Mouse (Mus musculus): ENCODE measurements around the gene Sytl3.
"Not testable (repeated sequence)": the region's sequence is repeated elsewhere in the genome, so short reads cannot be mapped to it uniquely, and the experiment has no call there.

The Sytl3 gene

GRCm38 (mm10) chr17:6658801-6659200, at the start of gene Sytl3:
TSS of gene Sytl3 (plus strand) at chr17:6659093.
- not testable (repeated sequence) for DNase-seq (ENCODE audit: low spot score in 2 of 2)

DNA sequence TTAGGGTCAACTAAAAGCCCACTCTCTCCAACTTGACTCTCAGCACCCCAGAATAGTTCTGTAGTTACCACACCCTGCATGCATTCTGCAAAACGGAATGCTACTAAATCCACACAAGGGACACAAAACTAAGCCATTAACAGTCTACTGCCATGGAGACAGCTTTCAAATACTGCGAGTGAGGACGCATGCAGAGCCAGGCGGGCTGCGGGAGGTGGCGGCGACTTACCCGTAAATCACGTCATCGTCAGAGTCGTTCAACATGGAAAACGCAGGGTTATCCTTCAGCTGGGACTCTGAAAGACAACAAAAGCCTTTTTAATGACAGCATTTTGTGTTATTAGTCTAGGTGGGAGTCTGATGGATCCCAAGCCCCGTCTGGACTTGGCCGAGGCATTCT, 45.4 kb upstream of the Sytl3 start:
- not testable (repeated sequence) for DNase-seq (ENCODE audit: low spot score in 2 of 2)

DNA sequence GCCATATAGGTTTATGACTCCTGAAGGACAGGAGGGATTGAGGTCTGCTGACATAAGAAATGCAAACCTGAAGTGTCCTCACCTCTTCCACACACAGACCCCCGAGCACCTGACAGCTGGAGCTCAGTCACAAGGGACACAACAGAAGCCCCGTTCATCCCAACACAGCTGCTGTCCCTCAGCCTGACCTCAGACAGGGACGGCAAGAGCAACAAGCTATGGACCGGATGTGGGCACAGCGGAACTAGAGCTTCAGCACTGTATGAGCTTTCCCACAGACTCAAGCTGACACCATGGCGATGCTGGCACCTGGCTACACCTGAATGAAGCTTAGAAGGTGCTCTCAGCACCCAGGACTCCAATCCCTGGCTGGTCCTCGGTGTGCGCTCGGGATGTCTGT, 44.6 kb upstream of the Sytl3 start:
- not testable (repeated sequence) for DNase-seq (ENCODE audit: low spot score in 2 of 2)

DNA sequence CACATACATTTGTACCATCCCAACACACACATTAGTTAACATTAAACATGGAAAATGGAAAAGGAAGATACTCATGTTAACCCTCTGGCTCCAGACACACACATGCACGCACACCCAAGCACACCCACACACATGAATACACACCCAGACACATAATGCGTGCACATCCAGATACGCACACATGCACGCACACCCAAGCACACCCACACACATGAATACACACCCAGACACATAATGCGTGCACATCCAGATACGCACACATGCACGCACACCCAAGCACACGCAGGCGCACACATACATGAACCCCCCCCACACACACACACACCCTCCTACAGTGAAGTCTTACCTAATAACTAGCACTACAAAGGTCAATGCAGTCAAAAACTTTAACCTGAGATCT, 42.2 kb upstream of the Sytl3 start:
- DNase-seq (ENCODE audit: low spot score in 2 of 2) = not testable (repeated sequence)

- not testable (repeated sequence) for DNase-seq (ENCODE audit: low spot score in 2 of 2)
These were observed 41.0 kb upstream of the Sytl3 start for GRCm38 (mm10) chr17:6617689-6618400.

- DNase-seq (ENCODE audit: low spot score in 2 of 2) = not testable (repeated sequence)
These were observed 39.6 kb upstream of the Sytl3 start for GRCm38 (mm10) chr17:6619271-6619670.

GRCm38 (mm10) chr17:6620035-6620434, 38.9 kb upstream of the Sytl3 start:
- not testable (repeated sequence) for DNase-seq (ENCODE audit: low spot score in 2 of 2)

DNA sequence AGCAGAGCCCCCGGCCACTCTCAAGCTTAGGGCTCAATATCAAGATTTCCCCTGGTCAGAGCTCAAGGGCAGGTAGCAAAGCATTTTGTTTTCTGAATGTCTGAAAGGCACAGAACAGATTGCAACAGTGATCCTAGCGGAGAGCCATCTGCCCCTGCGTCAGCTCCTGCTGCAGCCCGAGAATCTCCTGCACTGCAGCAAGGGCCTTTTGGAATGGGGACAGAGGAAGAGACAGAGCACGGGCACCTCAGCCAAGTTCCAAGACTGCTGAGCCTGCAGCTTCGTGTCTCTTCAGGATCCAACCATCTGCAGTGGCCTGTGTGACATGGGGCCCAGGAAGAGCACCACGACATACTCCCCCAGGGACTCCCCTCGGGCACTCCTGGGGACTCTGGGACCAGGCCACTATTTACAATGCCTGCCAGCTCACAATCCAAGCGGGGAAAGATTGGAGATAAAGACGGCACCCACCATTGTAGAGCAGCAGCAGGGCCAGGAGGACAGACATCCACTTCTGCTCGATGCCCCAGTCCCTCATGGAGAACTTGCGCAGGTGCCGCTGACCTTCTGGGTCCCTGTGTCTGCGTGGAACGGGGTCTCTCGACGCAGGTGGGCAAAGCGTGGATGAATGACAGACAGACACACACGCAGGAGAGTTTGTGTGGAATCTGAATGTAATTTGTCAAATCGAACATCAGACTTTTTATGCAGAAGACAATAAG, 38.0 kb upstream of the Sytl3 start:
- not testable (repeated sequence) for DNase-seq (ENCODE audit: low spot score in 2 of 2)

GRCm38 (mm10) chr17:6621976-6622375, 36.9 kb upstream of the Sytl3 start:
- not testable (repeated sequence) for DNase-seq (ENCODE audit: low spot score in 2 of 2)

GRCm38 (mm10) chr17:6624926-6625558, 33.9 kb upstream of the Sytl3 start:
- not testable (repeated sequence) for DNase-seq (ENCODE audit: low spot score in 2 of 2)

DNA sequence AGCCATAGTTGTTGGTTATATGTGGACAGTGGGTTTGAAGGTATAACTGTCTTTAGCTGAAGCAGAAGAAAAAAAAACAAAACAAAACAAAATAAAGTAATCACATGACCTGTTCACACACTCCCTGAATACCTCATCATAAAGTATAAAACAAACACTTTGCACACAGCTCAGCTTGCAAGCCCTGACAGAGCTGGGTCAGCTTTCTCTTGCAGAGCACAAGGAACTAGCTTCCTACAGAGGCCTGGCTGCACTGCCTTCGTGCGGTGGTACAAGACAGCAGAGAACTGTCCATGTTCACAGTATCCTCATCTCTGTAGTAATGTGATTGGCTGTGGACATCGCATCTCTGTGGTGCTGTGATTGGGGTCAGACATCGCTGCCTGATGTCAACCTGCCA, 28.5 kb upstream of the Sytl3 start:
- not testable (repeated sequence) for DNase-seq (ENCODE audit: low spot score in 2 of 2)

GRCm38 (mm10) chr17:6632850-6633249, 26.0 kb upstream of the Sytl3 start:
- not testable (repeated sequence) for DNase-seq (ENCODE audit: low spot score in 2 of 2)

DNA sequence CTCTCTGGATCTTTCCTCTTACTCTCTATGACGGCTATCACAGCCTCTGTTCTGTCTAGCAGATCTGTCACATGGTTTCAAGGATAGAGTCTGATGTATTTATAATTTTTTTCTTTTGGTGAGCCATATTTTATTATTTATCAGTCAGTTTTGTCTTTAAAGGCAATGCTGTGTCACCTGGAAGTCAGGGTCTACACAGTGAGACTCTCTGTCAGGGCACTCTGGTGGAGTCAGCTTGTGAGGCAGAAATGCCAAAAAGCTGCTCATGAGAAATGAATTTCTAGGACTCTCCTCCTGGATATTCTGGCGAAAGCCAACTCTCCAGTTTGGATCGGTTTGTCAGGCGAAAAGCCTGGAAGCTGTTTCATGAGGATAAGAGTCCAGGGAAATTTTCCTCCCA, 23.1 kb upstream of the Sytl3 start:
- not testable (repeated sequence) for DNase-seq (ENCODE audit: low spot score in 2 of 2)

- DNase-seq (ENCODE audit: low spot score in 2 of 2) = no peak
These were observed 22.0 kb upstream of the Sytl3 start for GRCm38 (mm10) chr17:6636861-6637260.

DNA sequence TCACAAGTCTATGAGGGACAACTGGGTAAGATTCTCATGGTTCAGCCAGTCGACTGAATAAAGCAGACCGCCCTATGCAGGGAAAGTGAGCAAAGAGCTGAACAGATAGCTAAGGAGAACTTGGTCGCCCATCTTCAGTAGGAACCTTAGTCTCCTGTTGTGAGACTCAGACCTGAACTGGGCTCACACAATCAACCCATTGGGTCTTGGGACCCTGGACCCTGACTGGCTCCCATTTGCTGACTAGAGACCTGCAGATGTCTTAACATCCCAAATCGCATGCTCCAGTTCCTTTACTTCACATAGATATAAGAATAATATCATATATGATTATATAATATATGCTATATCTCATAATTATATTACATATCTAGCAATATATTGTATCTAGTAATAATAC, 21.5 kb upstream of the Sytl3 start:
- not testable (repeated sequence) for DNase-seq (ENCODE audit: low spot score in 2 of 2)

GRCm38 (mm10) chr17:6638444-6638843, 20.4 kb upstream of the Sytl3 start:
- DNase-seq (ENCODE audit: low spot score in 2 of 2) = not testable (repeated sequence)

DNA sequence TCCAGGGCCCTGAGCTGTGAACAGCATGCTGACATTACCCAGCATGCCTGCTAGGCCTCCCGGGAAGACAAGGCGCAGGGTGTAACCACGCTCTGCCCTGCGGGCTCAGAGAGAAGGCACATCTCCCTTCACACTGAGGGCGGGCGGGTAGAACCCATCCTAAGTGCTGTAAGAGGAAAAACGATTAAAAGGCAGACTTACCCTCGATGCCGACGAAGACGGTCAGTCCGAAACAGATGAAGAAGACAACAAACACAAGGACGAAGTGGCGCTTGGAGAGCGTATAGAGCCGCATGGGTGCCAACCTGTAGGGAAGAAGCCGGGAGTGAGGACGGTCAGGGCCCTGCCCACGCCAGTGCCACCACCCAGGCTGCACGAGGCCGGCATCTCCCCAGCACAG, 19.4 kb upstream of the Sytl3 start:
- not testable (repeated sequence) for DNase-seq (ENCODE audit: low spot score in 2 of 2)

GRCm38 (mm10) chr17:6640044-6640637, 18.8 kb upstream of the Sytl3 start:
- DNase-seq (ENCODE audit: low spot score in 2 of 2) = not testable (repeated sequence)

DNA sequence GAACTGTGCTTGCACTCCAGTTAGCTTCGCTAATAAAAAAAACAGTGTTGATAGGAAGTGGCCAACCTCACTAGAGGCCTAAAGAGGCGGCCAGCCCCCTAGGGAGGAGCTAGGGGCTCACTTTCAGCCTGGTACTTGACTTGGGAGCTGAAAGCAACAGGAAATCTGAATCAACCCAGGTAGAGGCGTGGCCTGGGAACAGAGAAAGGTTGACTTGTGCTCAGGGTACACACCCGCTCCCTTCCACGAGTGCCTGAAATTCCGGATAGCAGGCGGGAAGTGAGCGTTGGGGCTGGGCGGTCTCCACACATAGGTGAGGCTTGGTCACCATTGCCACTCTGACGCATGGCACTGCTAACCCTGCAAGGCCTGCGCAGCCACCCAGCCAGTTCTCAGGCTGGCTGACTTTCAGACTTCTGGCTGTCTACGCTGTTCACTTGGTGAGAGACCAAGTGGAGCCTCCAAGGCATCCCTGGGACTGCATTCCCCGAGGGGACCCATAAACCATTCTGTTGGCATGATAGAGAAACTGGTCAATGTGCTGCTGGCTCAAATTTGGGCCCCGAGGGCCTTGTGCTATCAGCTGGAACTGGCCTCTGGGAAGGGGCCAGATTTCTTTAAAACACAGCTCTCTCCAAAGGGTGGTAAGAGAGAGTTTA, 18.0 kb upstream of the Sytl3 start:
- DNase-seq (ENCODE audit: low spot score in 2 of 2) = not testable (repeated sequence)

DNA sequence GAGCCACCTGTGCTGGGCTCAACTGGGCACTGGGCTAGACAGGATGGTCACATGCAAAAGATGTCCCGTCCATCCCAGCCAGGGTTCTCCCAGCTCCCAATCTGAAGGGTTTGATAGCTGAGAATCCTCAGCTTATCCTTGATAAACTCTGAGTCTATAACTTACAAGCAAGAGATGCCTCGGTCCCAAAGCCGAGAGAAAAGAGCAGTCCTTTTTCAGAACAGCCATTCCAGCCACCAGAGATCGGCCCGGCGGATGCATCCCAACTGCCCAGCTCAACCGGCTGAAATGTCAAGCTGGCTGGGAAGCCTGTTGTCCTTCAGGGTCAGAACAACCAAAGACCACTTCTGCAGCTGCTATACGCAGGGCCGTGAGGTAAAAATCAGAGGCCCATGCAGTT, 14.7 kb upstream of the Sytl3 start:
- not testable (repeated sequence) for DNase-seq (ENCODE audit: low spot score in 2 of 2)

DNA sequence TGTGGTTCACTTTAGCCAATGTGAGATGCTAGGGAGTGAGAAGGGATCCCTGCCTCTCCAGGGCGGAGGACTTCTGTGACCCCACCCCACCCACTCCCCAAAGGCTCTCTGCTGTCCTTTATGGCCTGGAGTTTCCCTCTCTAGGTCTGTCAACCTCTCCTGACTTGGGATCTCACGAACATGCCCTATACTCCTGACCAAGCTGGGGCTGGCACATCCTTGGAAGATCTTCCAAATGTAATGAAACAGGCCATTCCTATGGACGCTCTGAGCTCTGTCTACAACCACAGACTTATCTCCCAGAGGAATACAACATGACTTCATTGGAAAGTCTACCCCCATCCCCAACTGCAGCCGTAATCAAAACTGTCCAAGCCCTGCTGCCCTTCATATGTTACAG, 14.2 kb upstream of the Sytl3 start:
- not testable (repeated sequence) for DNase-seq (ENCODE audit: low spot score in 2 of 2)

DNA sequence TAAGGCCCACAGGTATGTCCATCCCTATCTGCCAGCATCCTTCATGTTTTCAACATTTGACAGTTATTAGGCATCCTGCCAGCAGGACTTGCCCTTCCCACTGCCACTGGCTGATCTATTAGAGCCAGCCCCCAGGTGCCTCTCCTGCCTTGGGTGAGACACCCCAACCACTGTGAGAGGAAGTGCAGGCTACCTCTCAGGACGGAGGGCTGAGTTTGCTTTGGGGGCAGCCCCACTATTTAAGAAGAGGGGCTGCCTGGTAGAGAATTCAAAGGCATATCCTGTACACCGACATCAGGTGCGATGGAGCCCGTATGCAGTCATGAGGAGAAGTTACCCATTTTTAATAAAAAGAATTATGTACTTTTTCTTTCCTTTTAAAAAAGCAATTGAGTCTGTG, 13.2 kb upstream of the Sytl3 start:
- DNase-seq (ENCODE audit: low spot score in 2 of 2) = not testable (repeated sequence)

All from right cerebral cortex, postnatal 36 days (tissue).